Mouse (Mus musculus) heart, embryonic 12.5 days (tissue): ENCODE measurements at regions not wholly inside any gene's neighbourhood (a gene's known extent, or its start where the extent isn't known, plus 50 kb on each side); places are given as distances from the start of the nearest gene placed in this dataset.
"Not testable (repeated sequence)": the region's sequence is repeated elsewhere in the genome, so short reads cannot be mapped to it uniquely, and the experiment has no call there.

ENCODE experiments used
- ATAC-seq: fragments of 200-750 bp; cut with Nextera tagmentation; 2 replicates; pipeline ENCODE4 v1.8.0; 2017; ENCODE audit warnings: moderate TSS enrichment, moderate library complexity; ENCODE audit not compliant: insufficient number of reproducible peaks, low FRiP score
- H3K27ac ChIP-seq: fragments of 300-500 bp; sonication (generic); 2 replicates; pipeline ENCODE4 v1.5.1; 2016; ENCODE audit warnings: mild to moderate bottlenecking, moderate library complexity; ENCODE audit not compliant: poor library complexity, severe bottlenecking
- H3K27me3 ChIP-seq: fragments of 300-500 bp; sonication (generic); replicated peaks from 2 replicates; pipeline ENCODE4 v1.6.1; 2016; ENCODE audit warnings: mild to moderate bottlenecking, moderate library complexity
- H3K36me3 ChIP-seq: fragments of 300-500 bp; sonication (generic); 2 replicates; pipeline ENCODE4 v1.6.1; 2016; ENCODE audit warnings: mild to moderate bottlenecking, moderate library complexity
- H3K4me1 ChIP-seq: fragments of 300-500 bp; sonication (generic); replicated peaks from 2 replicates; pipeline ENCODE4 v1.6.1; 2016; ENCODE audit warnings: mild to moderate bottlenecking
- H3K4me2 ChIP-seq: fragments of 300-500 bp; sonication (generic); 2 replicates; pipeline ENCODE4 v1.6.1; 2016; ENCODE audit warnings: mild to moderate bottlenecking, moderate library complexity
- H3K4me3 ChIP-seq: fragments of 300-500 bp; sonication (generic); 2 replicates; pipeline ENCODE4 v1.5.1; 2016; ENCODE audit warnings: mild to moderate bottlenecking
- H3K9ac ChIP-seq: fragments of 300-500 bp; sonication (generic); 2 replicates; pipeline ENCODE4 v1.6.1; 2016; ENCODE audit warnings: mild to moderate bottlenecking, moderate library complexity
- H3K9me3 ChIP-seq: fragments of 300-500 bp; sonication (generic); replicated peaks from 2 replicates; pipeline ENCODE4 v1.6.1; 2016; ENCODE audit warnings: mild to moderate bottlenecking, moderate library complexity
- WGBS: fragments of 180-500 bp; shearing (Covaris S2); methylation state at CpG from one replicate; pipeline ENCODE4 v1.1.7; 2016; 5-methylcytosine and 5-hydroxymethylcytosine counted together

DNA sequence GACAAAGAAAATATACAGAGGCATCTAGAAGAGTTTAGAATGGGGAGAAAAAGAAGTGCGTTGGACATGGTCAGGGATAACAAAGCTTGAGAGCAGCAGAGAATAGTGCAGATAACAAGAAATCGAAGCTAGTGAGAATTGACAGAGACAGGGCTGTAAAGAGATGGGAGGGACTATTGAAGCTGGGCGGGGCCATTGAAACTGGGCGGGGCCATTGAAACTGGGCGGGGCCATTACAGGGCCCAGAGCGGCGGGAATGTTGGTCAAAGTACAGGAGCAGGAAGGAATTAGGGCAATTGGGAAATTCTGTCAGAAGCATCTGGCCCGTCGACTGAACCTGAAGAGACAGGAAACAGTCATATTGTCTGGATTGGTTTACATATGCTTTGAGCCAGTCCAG is 243.3 kb upstream of the Srek1ip1 start:
- whole genome bisulfite sequencing, result 69% methylated on average over 9 of the region's 9 CpGs
- Histone ChIP-seq H3K4me2 (no peak overlapping the region), H3K9ac (no peak overlapping the region), H3K4me3 (no peak overlapping the region), H3K27ac (no peak overlapping the region), H3K27me3 (no peaks in the 10 kb centered on the region), H3K36me3 (no peaks in the 10 kb centered on the region), H3K4me1 (no peaks in the 10 kb centered on the region), H3K9me3 (no peaks in the 10 kb centered on the region; the same call in 1 of the 2 replicates)
- ATAC-seq, result no peak

- no peaks in the 10 kb centered on the region for H3K27me3 ChIP-seq
- 61% methylated on average over 3 of the region's 3 CpGs for WGBS
- ATAC-seq, result no peak
- 0 out of 2 replicates have a peak, but pooled peaks cover 3% of the 10 kb centered on the region for H3K4me1 ChIP-seq
- no peak overlapping the region for H3K4me3 ChIP-seq
- H3K9me3 ChIP-seq, result no peaks in the 10 kb centered on the region; the same call in 1 of the 2 replicates
- no peak overlapping the region for H3K9ac ChIP-seq
- no peaks in the 10 kb centered on the region for H3K36me3 ChIP-seq
- no peak overlapping the region for H3K27ac ChIP-seq
- no peak overlapping the region for H3K4me2 ChIP-seq
Observed at GRCm38 (mm10) chr13:104553329-104553728, 239.0 kb upstream of the Srek1ip1 start.

GRCm38 (mm10) chr13:104556609-104557008 is 235.7 kb upstream of the Srek1ip1 start:
- H3K9ac ChIP-seq, H3K27me3 ChIP-seq, H3K36me3 ChIP-seq, H3K27ac ChIP-seq, ATAC-seq, H3K9me3 ChIP-seq, H3K4me3 ChIP-seq, H3K4me1 ChIP-seq: not testable (repeated sequence)
- 0 out of 2 replicates have a peak overlapping the region, but pooled peaks have one; percentile 2 for H3K4me2 ChIP-seq
- 28% methylated on average over 7 of the region's 7 CpGs for WGBS

DNA sequence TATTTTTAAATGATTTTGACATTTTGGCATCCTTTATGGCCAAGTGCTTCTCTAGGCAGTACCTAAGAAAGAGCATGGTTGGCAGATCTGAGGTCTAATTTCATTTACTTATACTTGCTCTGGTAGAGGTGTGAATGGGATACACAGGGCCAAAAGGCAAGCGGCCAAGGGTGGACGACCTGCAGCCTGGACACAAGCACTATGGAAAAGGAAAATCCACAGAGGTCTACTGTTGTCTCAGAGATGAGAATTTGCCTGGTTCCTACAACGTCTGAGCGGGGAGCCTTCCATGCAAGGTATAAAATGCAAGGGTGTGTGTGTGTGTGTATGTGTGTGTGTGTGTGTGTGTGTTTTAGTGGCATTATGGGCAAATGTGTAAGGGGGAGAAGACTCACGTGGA is 232.4 kb upstream of the Srek1ip1 start:
- 81% methylated on average over 5 of the region's 5 CpGs for WGBS
- no peak overlapping the region for H3K27ac ChIP-seq

DNA sequence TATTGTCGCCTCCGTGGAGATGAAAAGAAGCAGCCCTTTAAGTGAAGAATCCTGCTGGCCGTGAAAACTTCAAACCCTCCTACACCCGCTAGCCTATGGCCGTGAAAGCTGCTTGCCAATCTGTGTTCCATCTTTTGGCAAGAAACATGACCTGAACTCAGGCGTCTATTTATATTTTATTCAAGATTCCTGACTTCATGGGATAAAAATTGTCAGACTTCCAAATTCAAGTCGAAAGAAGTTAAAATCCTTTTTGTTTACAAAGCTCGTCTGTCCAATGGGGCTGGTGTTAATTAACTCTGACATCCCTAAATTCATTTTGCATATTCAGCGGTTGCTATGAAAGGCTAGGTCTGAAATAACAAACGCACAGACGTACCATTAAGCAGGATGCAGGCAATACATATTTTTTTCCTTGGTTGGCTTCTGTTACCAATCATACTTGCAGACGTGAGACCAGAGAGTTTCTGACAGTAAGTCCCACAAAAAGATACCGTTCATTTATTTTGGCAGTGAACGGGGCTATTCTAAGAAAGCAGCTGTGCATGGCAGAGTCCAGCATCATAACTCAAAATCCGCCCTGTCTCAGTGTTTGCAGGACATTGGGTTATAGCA is 231.7 kb upstream of the Srek1ip1 start:
- no peaks in the 10 kb centered on the region for H3K36me3 ChIP-seq
- 0 out of 2 replicates have a peak, but pooled peaks cover 10% of the 10 kb centered on the region for H3K4me1 ChIP-seq
- H3K9me3 ChIP-seq, result no peaks in the 10 kb centered on the region
- H3K9ac ChIP-seq, result no peak overlapping the region
- no peaks in the 10 kb centered on the region for H3K27me3 ChIP-seq
- no peak overlapping the region for H3K4me2 ChIP-seq
- WGBS, result 52% methylated on average over 15 of the region's 15 CpGs
- no peak overlapping the region for H3K27ac ChIP-seq
- no peak for ATAC-seq
- H3K4me3 ChIP-seq, result no peak overlapping the region

More for the DNA sequence above, 232.4 kb upstream of the Srek1ip1 start:
- no peak overlapping the region for H3K9ac ChIP-seq
- ATAC-seq, result no peak
- 0 out of 2 replicates have a peak, but pooled peaks cover 10% of the 10 kb centered on the region for H3K4me1 ChIP-seq
- H3K9me3 ChIP-seq, result no peaks in the 10 kb centered on the region
- H3K36me3 ChIP-seq, result no peaks in the 10 kb centered on the region
- H3K4me2 ChIP-seq, result no peak overlapping the region
- H3K4me3 ChIP-seq, result no peak overlapping the region
- H3K27me3 ChIP-seq, result no peaks in the 10 kb centered on the region

DNA sequence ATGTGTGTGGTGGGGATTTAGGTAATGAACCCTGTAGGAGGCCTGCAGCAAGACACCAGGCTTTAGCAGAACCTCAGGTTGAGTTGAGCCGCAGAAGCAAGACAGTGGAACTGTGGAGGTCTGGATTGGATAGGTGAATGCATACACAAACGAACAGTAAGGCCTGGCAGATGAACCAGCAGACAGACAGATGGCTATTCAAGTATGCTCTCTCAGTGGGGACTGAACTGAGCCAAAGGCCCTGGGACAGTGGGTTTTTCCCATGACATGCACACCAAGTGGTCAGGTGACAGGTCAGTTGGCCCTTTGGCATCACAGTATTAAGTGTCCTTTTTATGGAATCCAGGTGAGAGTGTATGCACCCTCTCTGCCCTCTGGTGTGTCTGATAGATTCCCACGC is 229.7 kb upstream of the Srek1ip1 start:
- Histone ChIP-seq H3K4me3 (no peak overlapping the region), H3K36me3 (no peaks in the 10 kb centered on the region), H3K27ac (no peak overlapping the region), H3K4me1 (0 out of 2 replicates have a peak, but pooled peaks cover 7% of the 10 kb centered on the region), H3K9me3 (no peaks in the 10 kb centered on the region), H3K4me2 (no peak overlapping the region), H3K9ac (no peak overlapping the region), H3K27me3 (no peaks in the 10 kb centered on the region)
- no peak for ATAC-seq
- WGBS, result 54% methylated on average over 3 of the region's 3 CpGs

GRCm38 (mm10) chr13:104563019-104563418 is 229.3 kb upstream of the Srek1ip1 start:
- no peak for ATAC-seq
- no peaks in the 10 kb centered on the region for H3K9me3 ChIP-seq
- H3K27ac ChIP-seq, result no peak overlapping the region
- H3K4me2 ChIP-seq, result no peak overlapping the region
- H3K27me3 ChIP-seq, result no peaks in the 10 kb centered on the region
- no peak overlapping the region for H3K4me3 ChIP-seq
- no peaks in the 10 kb centered on the region for H3K36me3 ChIP-seq
- 51% methylated on average over 2 of the region's 2 CpGs for WGBS
- no peak overlapping the region for H3K9ac ChIP-seq
- H3K4me1 ChIP-seq, result 0 out of 2 replicates have a peak, but pooled peaks cover 7% of the 10 kb centered on the region

GRCm38 (mm10) chr13:104563889-104564288 is 228.4 kb upstream of the Srek1ip1 start:
- no peak overlapping the region for H3K27ac ChIP-seq
- no peaks in the 10 kb centered on the region for H3K36me3 ChIP-seq
- no peak for ATAC-seq
- 0 out of 2 replicates have a peak, but pooled peaks cover 7% of the 10 kb centered on the region for H3K4me1 ChIP-seq
- no peak overlapping the region for H3K4me3 ChIP-seq
- no peaks in the 10 kb centered on the region for H3K27me3 ChIP-seq
- WGBS, result 49% methylated on average over 7 of the region's 7 CpGs
- H3K9me3 ChIP-seq, result no peaks in the 10 kb centered on the region
- no peak overlapping the region for H3K9ac ChIP-seq
- H3K4me2 ChIP-seq, result no peak overlapping the region

- Histone ChIP-seq H3K36me3 (no peaks in the 10 kb centered on the region), H3K4me1 (peaks cover 8% of the 10 kb centered on the region; the same call in 1 of the 2 replicates), H3K4me2 (no peak overlapping the region), H3K27me3 (no peaks in the 10 kb centered on the region), H3K4me3 (no peak overlapping the region), H3K27ac (no peak overlapping the region), H3K9ac (no peak overlapping the region), H3K9me3 (no peaks in the 10 kb centered on the region)
- WGBS, result 36% methylated on average over 6 of the region's 6 CpGs
- no peak for ATAC-seq
Observed at GRCm38 (mm10) chr13:104569765-104570164, 222.5 kb upstream of the Srek1ip1 start.

- WGBS, result 52% methylated on average over 10 of the region's 10 CpGs
- no peaks in the 10 kb centered on the region for H3K9me3 ChIP-seq
- no peaks in the 10 kb centered on the region for H3K36me3 ChIP-seq
- no peak overlapping the region for H3K4me2 ChIP-seq
- peaks cover 10% of the 10 kb centered on the region; the same call in 1 of the 2 replicates for H3K4me1 ChIP-seq
- no peaks in the 10 kb centered on the region for H3K27me3 ChIP-seq
- H3K4me3 ChIP-seq, result no peak overlapping the region
- no peak overlapping the region for H3K27ac ChIP-seq
- no peak overlapping the region for H3K9ac ChIP-seq
- no peak for ATAC-seq
Observed at GRCm38 (mm10) chr13:104572236-104572635, 220.0 kb upstream of the Srek1ip1 start.

DNA sequence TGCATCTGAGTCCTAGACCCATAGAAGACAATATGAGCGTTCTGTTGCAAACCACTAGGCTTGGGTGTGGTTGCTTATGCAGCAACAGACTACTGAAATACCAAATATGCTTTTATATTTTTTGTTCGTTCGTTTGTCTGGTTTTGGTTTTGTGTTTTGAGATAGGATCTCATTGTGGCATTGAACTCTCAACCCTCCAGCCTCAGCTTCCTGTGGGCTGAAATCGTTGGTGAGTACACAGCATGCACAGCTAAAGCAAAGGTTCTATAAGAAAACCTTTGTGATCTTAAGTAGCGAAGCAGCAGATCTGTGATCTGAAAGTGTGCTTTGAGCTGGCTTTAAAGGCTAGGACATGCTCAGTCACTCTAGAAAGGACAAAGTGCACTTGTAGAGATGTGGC is 217.9 kb upstream of the Srek1ip1 start:
- no peak overlapping the region for H3K9ac ChIP-seq
- no peak overlapping the region for H3K4me2 ChIP-seq
- no peak for ATAC-seq
- 79% methylated on average over 5 of the region's 5 CpGs for WGBS
- no peak overlapping the region for H3K4me3 ChIP-seq
- H3K36me3 ChIP-seq, result no peaks in the 10 kb centered on the region
- H3K27ac ChIP-seq, result no peak overlapping the region
- no peaks in the 10 kb centered on the region for H3K9me3 ChIP-seq
- no peaks in the 10 kb centered on the region for H3K27me3 ChIP-seq
- H3K4me1 ChIP-seq, result peaks cover 10% of the 10 kb centered on the region; the same call in 1 of the 2 replicates
